Mouse (Mus musculus) layer of hippocampus, postnatal 10 days (tissue): ENCODE data around the gene B3gnt3. TPM values are rescaled to one million over a fixed set of nuclear protein-coding genes. Genes with fewer than 3 reads are reported as not detected.

Experiments used
- DNase-seq, 2 experiments: peaks; one replicate each; pipeline ENCODE4 v3.0.0; 2021; ENCODE audit warnings: low spot score in 2 of 2
- total RNA-seq, 2 experiments: library from RNA; stranded (reverse); gene quantifications; 2 replicates each; pipeline ENCODE4 v1.2.3; 2021

B3gnt3 gene
- total RNA-seq, 2 experiments from 2014 or later, result 0.42 to 0.64 TPM

DNA sequence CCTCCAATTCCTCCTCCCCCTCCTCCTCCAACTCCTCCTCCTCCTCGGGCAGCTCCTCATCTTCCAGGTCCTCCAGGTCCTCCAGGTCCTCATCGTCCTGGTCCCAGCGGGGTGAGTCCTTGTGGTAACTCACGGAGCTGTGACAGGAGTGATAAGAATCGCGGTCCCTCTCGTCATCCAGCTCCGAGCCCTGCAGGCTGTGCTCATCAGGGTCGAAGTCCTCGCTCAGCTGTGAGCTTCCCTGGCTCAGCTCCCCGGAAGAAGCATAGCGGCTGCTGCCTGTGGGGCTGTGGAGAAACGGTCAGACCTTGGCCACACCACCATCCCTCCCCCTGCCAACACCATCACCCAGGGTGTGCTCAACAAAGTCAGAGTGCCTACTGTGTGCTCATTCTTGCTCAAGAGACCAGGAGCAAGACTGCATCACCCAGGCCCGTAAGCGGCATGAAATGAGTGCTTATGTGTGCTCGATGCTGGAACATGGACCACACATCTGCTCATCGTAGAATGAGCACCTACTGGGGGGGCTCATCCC lies 43.0 kb downstream of the B3gnt3 start:
- no peak for DNase-seq

DNA sequence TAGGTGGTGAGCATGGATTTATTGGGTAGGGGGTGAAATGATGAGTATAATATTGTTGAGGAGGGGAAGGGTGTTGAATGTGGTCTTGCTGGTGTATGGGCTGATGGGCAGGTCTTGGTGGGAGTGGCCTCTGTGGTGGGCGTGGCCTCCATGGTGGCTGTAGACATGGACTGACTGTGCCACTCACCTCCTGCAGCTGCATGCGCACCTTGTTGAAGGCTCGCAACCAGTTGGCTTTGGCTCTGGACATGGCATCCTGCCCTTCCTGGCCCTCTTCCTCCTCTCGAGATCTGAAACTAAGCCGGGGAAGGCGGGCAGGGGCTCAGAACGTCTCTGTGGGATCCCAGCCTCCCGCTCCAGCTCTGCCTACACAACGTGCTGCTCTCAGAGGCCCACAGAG lies 43.8 kb downstream of the B3gnt3 start:
- no peak for DNase-seq

DNA sequence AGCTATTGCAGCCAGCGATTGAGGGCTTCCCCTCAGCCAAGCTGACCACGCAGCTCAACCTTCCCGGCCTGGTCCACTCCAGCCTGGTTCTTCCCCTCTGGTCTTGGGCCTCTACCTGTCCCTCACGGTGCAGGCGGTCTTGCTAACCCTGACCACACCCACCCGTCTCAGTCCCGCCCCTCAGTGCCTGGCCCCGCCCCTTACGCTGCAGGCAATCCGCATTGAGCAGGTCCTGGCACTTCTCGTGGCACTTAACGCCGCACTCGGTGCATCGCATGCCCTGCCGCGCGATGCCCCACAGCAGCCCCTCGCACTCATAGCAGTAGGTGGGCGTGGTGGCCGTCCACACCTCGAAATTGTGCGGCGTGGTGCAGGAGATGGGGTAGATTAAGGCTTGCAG lies 47.0 kb downstream of the B3gnt3 start:
- DNase-seq, result no peak

DNA sequence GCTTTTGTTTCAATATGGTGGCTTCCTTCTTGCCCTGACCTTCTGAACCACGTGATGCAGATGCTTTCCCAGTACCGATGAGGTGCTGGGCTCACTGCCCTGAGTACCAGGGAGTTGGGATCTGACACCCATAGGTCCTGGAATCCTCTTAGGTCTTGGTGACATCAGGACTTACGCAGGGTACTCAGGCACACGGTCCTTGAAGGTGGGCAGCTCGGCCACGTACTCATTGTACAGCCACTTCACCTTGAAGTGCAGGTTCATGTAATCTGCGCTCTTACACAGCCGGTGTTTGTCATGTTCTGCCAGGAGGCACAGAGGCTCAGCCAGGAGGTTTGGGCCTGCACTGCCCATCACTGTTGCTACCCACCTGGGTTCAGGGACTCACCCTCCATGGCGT lies 56.1 kb downstream of the B3gnt3 start:
- DNase-seq, result no peak

Other genes starting within 250 kb of the B3gnt3 start
- gene Abhd8, start 238.1 kb downstream of the B3gnt3 start, total RNA-seq, result 100 to 1,000 TPM; 145 to 159 TPM
- 10 to 100 TPM; 59.5 to 69.2 TPM for gene Mrpl34, start 236.8 kb downstream of the B3gnt3 start, total RNA-seq
- gene Dda1, start 232.6 kb downstream of the B3gnt3 start, total RNA-seq, result 100 to 1,000 TPM; 128 to 130 TPM
- gene Ano8, start 215.8 kb downstream of the B3gnt3 start, total RNA-seq, result 10 to 100 TPM; 64.3 to 71.5 TPM
- 10 to 100 TPM; 26.4 to 29.4 TPM for gene Gtpbp3, start 213.7 kb downstream of the B3gnt3 start, total RNA-seq
- gene Plvap, start 190.0 kb downstream of the B3gnt3 start, total RNA-seq, result 1 to 10 TPM; 8.1 to 9.2 TPM
- not detected for gene Ccdc194, start 176.1 kb downstream of the B3gnt3 start, total RNA-seq
- gene Bst2, start 164.3 kb downstream of the B3gnt3 start, total RNA-seq, result 1 to 10 TPM; 4.1 to 4.8 TPM
- gene Mvb12a, start 158.9 kb downstream of the B3gnt3 start, total RNA-seq, result 10 to 100 TPM; 36.9 to 40.7 TPM
- not detected for gene Tmem221, start 142.9 kb downstream of the B3gnt3 start, total RNA-seq
- gene Nxnl1, start 135.2 kb downstream of the B3gnt3 start, total RNA-seq, result not detected
- 10 to 100 TPM; 76.8 to 92.7 TPM for gene Slc27a1, start 132.9 kb downstream of the B3gnt3 start, total RNA-seq
- 10 to 100 TPM; 75.1 to 81.0 TPM for gene Pgls, start 109.6 kb downstream of the B3gnt3 start, total RNA-seq
- gene Fam129c, start 104.1 kb downstream of the B3gnt3 start, total RNA-seq, result 1 to 10 TPM; 4.6 to 5.8 TPM
- gene Colgalt1, start 90.8 kb downstream of the B3gnt3 start, total RNA-seq, result 10 to 100 TPM; 65.8 to 77.0 TPM
- gene Unc13a, start 30.0 kb downstream of the B3gnt3 start, total RNA-seq, result 100 to 1,000 TPM; 242 to 246 TPM
- gene Jak3, start 25.5 kb downstream of the B3gnt3 start, total RNA-seq, result 1 to 10 TPM; 7.7 to 7.8 TPM
- gene Insl3, start 12.6 kb downstream of the B3gnt3 start, total RNA-seq, result 1 to 10 TPM; 2.3 to 2.4 TPM
- 100 to 1,000 TPM; 111 to 119 TPM for gene Fcho1, start 23.9 kb upstream of the B3gnt3 start, total RNA-seq
- gene Zfp709, start 180.2 kb upstream of the B3gnt3 start, total RNA-seq, result 10 to 100 TPM; 10.4 to 12.3 TPM
- 10 to 100 TPM; 13.0 to 15.2 TPM for gene Zfp882, start 206.8 kb upstream of the B3gnt3 start, total RNA-seq
- 10 to 100 TPM; 27.9 to 28.2 TPM for gene Zfp617, start 206.8 kb upstream of the B3gnt3 start, total RNA-seq
- gene Zfp961, start 249.2 kb upstream of the B3gnt3 start, total RNA-seq, result 10 to 100 TPM; 16.1 to 17.7 TPM